Mouse (Mus musculus): ENCODE measurements around the gene Bhmt2. TPM values are rescaled to one million over a fixed set of nuclear protein-coding genes. Genes with fewer than 3 reads are reported as not detected.

The Bhmt2 gene
- polyA plus RNA-seq, 1 experiment from 2014 or later, result 0.09 TPM

- H3K27me3 ChIP-seq, result no peaks in the 10 kb centered on the region
- no peak for ATAC-seq (ENCODE audit: low FRiP score, low read depth)
- H3K4me3 ChIP-seq, result no peak overlapping the region
- WGBS, result 86% methylated on average over 3 of the region's 3 CpGs
- H3K4me1 ChIP-seq (replicated peaks), result no peaks in the 10 kb centered on the region
- H3K36me3 ChIP-seq, result no peaks in the 10 kb centered on the region
- H3K27ac ChIP-seq (replicated peaks), result no peak overlapping the region
- no peak overlapping the region for H3K4me2 ChIP-seq
- no peak overlapping the region for H3K9ac ChIP-seq
- H3K9me3 ChIP-seq, result no peaks in the 10 kb centered on the region
These were observed 15.5 kb upstream of the Bhmt2 start for GRCm38 (mm10) chr13:93689566-93689965.

GRCm38 (mm10) chr13:93687321-93687720 is 13.2 kb upstream of the Bhmt2 start:
- Histone ChIP-seq H3K4me2 (no peak overlapping the region), H3K9me3 (no peaks in the 10 kb centered on the region), H3K27ac (replicated peaks) (no peak overlapping the region), H3K36me3 (no peaks in the 10 kb centered on the region), H3K27me3 (no peaks in the 10 kb centered on the region), H3K4me1 (replicated peaks) (no peaks in the 10 kb centered on the region), H3K9ac (no peak overlapping the region), H3K4me3 (no peak overlapping the region)
- ATAC-seq (ENCODE audit: low FRiP score, low read depth), result no peak
- WGBS, result 10% methylated on average over 5 of the region's 5 CpGs

GRCm38 (mm10) chr13:93685226-93685625 is 11.1 kb upstream of the Bhmt2 start:
- no peak overlapping the region for H3K27ac ChIP-seq (replicated peaks)
- H3K9ac ChIP-seq, result no peak overlapping the region
- H3K36me3 ChIP-seq, result no peaks in the 10 kb centered on the region
- no peak overlapping the region for H3K4me3 ChIP-seq
- H3K9me3 ChIP-seq, result no peaks in the 10 kb centered on the region
- 75% methylated on average over 4 of the region's 4 CpGs for WGBS
- no peaks in the 10 kb centered on the region for H3K27me3 ChIP-seq
- ATAC-seq (ENCODE audit: low FRiP score, low read depth), result no peak
- H3K4me1 ChIP-seq (replicated peaks), result no peaks in the 10 kb centered on the region
- no peak overlapping the region for H3K4me2 ChIP-seq

- H3K4me1 ChIP-seq (replicated peaks), result no peaks in the 10 kb centered on the region
- H3K27ac ChIP-seq (replicated peaks), result no peak overlapping the region
- no peak overlapping the region for H3K9ac ChIP-seq
- H3K4me3 ChIP-seq, result no peak overlapping the region
- H3K9me3 ChIP-seq, result no peaks in the 10 kb centered on the region
- no peak overlapping the region for H3K4me2 ChIP-seq
- no peak for ATAC-seq (ENCODE audit: low FRiP score, low read depth)
- H3K27me3 ChIP-seq, result no peaks in the 10 kb centered on the region
- H3K36me3 ChIP-seq, result no peaks in the 10 kb centered on the region
These were observed 9.2 kb upstream of the Bhmt2 start for GRCm38 (mm10) chr13:93683336-93683735.

- Histone ChIP-seq H3K9me3 (no peaks in the 10 kb centered on the region), H3K36me3 (no peaks in the 10 kb centered on the region), H3K4me2 (no peak overlapping the region), H3K27me3 (0 out of 2 replicates have a peak, but pooled peaks cover 4% of the 10 kb centered on the region), H3K9ac (no peak overlapping the region), H3K27ac (replicated peaks) (no peak overlapping the region), H3K4me1 (replicated peaks) (0 out of 2 replicates have a peak, but pooled peaks cover 3% of the 10 kb centered on the region), H3K4me3 (no peak overlapping the region)
- ATAC-seq (ENCODE audit: low FRiP score, low read depth), result no peak
- WGBS, result 78% methylated on average over 9 of the region's 9 CpGs
These were observed 2.8 kb upstream of the Bhmt2 start for GRCm38 (mm10) chr13:93676864-93677263.

GRCm38 (mm10) chr13:93673296-93673695 is 806 bp downstream of the Bhmt2 start:
- H3K36me3 ChIP-seq, result no peaks in the 10 kb centered on the region
- H3K27ac ChIP-seq (replicated peaks), result no peak overlapping the region
- H3K27me3 ChIP-seq, result 0 out of 2 replicates have a peak, but pooled peaks cover 4% of the 10 kb centered on the region
- no peak overlapping the region for H3K4me2 ChIP-seq
- no peak overlapping the region for H3K4me3 ChIP-seq
- no peaks in the 10 kb centered on the region for H3K9me3 ChIP-seq
- no peak for ATAC-seq (ENCODE audit: low FRiP score, low read depth)
- 0 out of 2 replicates have a peak, but pooled peaks cover 3% of the 10 kb centered on the region for H3K4me1 ChIP-seq (replicated peaks)
- WGBS, result 85% methylated on average over 2 of the region's 2 CpGs
- H3K9ac ChIP-seq, result no peak overlapping the region

GRCm38 (mm10) chr13:93672371-93672770 is 1.7 kb downstream of the Bhmt2 start:
- H3K27ac ChIP-seq (replicated peaks), result no peak overlapping the region
- 0 out of 2 replicates have a peak, but pooled peaks cover 4% of the 10 kb centered on the region for H3K27me3 ChIP-seq

GRCm38 (mm10) chr13:93667586-93667985 is 6.5 kb downstream of the Bhmt2 start:
- Histone ChIP-seq H3K27me3 (no peaks in the 10 kb centered on the region), H3K4me1 (replicated peaks) (no peaks in the 10 kb centered on the region), H3K4me2 (no peak overlapping the region), H3K36me3 (no peaks in the 10 kb centered on the region), H3K9me3 (no peaks in the 10 kb centered on the region), H3K27ac (replicated peaks) (no peak overlapping the region), H3K9ac (no peak overlapping the region), H3K4me3 (no peak overlapping the region)
- no peak for ATAC-seq (ENCODE audit: low FRiP score, low read depth)
- WGBS, result 91% methylated on average over 4 of the region's 4 CpGs

More at GRCm38 (mm10) chr13:93672371-93672770, 1.7 kb downstream of the Bhmt2 start:
- H3K4me2 ChIP-seq, result no peak overlapping the region
- H3K4me3 ChIP-seq, result no peak overlapping the region
- 82% methylated on average over 4 of the region's 4 CpGs for WGBS
- no peak for ATAC-seq (ENCODE audit: low FRiP score, low read depth)
- no peaks in the 10 kb centered on the region for H3K9me3 ChIP-seq
- H3K9ac ChIP-seq, result no peak overlapping the region
- H3K36me3 ChIP-seq, result no peaks in the 10 kb centered on the region
- H3K4me1 ChIP-seq (replicated peaks), result 0 out of 2 replicates have a peak, but pooled peaks cover 3% of the 10 kb centered on the region

- Histone ChIP-seq H3K4me3 (no peak overlapping the region), H3K36me3 (no peaks in the 10 kb centered on the region), H3K27ac (replicated peaks) (no peak overlapping the region), H3K9me3 (no peaks in the 10 kb centered on the region), H3K27me3 (no peaks in the 10 kb centered on the region), H3K4me2 (no peak overlapping the region), H3K4me1 (replicated peaks) (no peaks in the 10 kb centered on the region), H3K9ac (no peak overlapping the region)
- ATAC-seq (ENCODE audit: low FRiP score, low read depth), result 0 out of 2 replicates have a peak, but pooled peaks have one; percentile 38
- WGBS, result 59% methylated on average over 5 of the region's 5 CpGs
These were observed 16.2 kb downstream of the Bhmt2 start for GRCm38 (mm10) chr13:93657941-93658340.

GRCm38 (mm10) chr13:93653382-93653781 is 20.7 kb downstream of the Bhmt2 start:
- Histone ChIP-seq H3K4me1 (replicated peaks) (no peaks in the 10 kb centered on the region), H3K9ac (no peak overlapping the region)

GRCm38 (mm10) chr13:93648387-93649130 is 25.5 kb downstream of the Bhmt2 start:
- Histone ChIP-seq H3K4me1 (replicated peaks) (no peaks in the 10 kb centered on the region), H3K9ac (no peak overlapping the region), H3K36me3 (no peaks in the 10 kb centered on the region), H3K9me3 (no peaks in the 10 kb centered on the region), H3K4me3 (no peak overlapping the region), H3K27ac (replicated peaks) (no peak overlapping the region), H3K27me3 (no peaks in the 10 kb centered on the region), H3K4me2 (no peak overlapping the region)
- WGBS, result 80% methylated on average over 7 of the region's 7 CpGs
- ATAC-seq (ENCODE audit: low FRiP score, low read depth), result no peak

More at GRCm38 (mm10) chr13:93653382-93653781, 20.7 kb downstream of the Bhmt2 start:
- no peaks in the 10 kb centered on the region for H3K36me3 ChIP-seq
- H3K27ac ChIP-seq (replicated peaks), result no peak overlapping the region
- WGBS, result 97% methylated on average over 6 of the region's 6 CpGs
- no peaks in the 10 kb centered on the region for H3K9me3 ChIP-seq
- no peak overlapping the region for H3K4me2 ChIP-seq
- H3K4me3 ChIP-seq, result no peak overlapping the region
- ATAC-seq (ENCODE audit: low FRiP score, low read depth), result no peak
- no peaks in the 10 kb centered on the region for H3K27me3 ChIP-seq

GRCm38 (mm10) chr13:93639636-93640035 is 34.5 kb downstream of the Bhmt2 start:
- no peak overlapping the region for H3K9ac ChIP-seq
- H3K9me3 ChIP-seq, result no peaks in the 10 kb centered on the region
- H3K4me3 ChIP-seq, result no peak overlapping the region
- no peaks in the 10 kb centered on the region for H3K27me3 ChIP-seq
- WGBS, result 69% methylated on average over 4 of the region's 4 CpGs
- no peak overlapping the region for H3K27ac ChIP-seq (replicated peaks)
- ATAC-seq (ENCODE audit: low FRiP score, low read depth), result no peak
- no peak overlapping the region for H3K4me2 ChIP-seq
- no peaks in the 10 kb centered on the region for H3K4me1 ChIP-seq (replicated peaks)
- H3K36me3 ChIP-seq, result no peaks in the 10 kb centered on the region
